9 mouse cellular contexts compared by ENCODE assay signal in genomic region chr4:83794315-83794922, GRCm38 (mm10).
DNase-seq lines count a peak whose midpoint lies in the region; ATAC-seq lines count a peak whose summit lies in the region.
"Had no signal": no experiment of that assay in that cellular context is flagged by ENCODE, and none has a peak within 500 bp of the region (broad histone marks: within the 10 kb centered on the region; RNA-seq: fewer than 3 reads in every experiment).

No protein-coding gene starts in this region.

- no peaks in the 10 kb centered on the region for H3K36me3 ChIP-seq in forebrain, embryonic 12.5 days (replicated peaks)
- no peaks in the 10 kb centered on the region for H3K36me3 ChIP-seq in hindbrain, embryonic 16.5 days (ENCODE audit: control insufficient read depth, insufficient read depth, low read length)
- no peaks in the 10 kb centered on the region for H3K36me3 ChIP-seq in midbrain, embryonic 11.5 days (ENCODE audit: control insufficient read depth, insufficient read depth, low read length)
- no peaks in the 10 kb centered on the region for H3K36me3 ChIP-seq in splenic B cell, adult 2 months (ENCODE audit: control insufficient read depth, insufficient read depth, low read length, poor library complexity, severe bottlenecking)
- H3K36me3 ChIP-seq: G1E had no signal

- H3K4me1 ChIP-seq in forebrain, embryonic 12.5 days, result peaks cover 16% of the 10 kb centered on the region
- H3K4me1 ChIP-seq in hindbrain, embryonic 16.5 days (ENCODE audit: control insufficient read depth, insufficient read depth, low read depth, low read length), result no peaks in the 10 kb centered on the region
- H3K4me1 ChIP-seq in midbrain, embryonic 11.5 days (ENCODE audit: control insufficient read depth, insufficient read depth, low read length), result peaks cover 6% of the 10 kb centered on the region; the same call in 1 of the 2 replicates

- no peak for DNase-seq in cerebellum, adult 11-12 months
- peak; percentile 22 for DNase-seq in c-Kit-positive CD71-negative TER-119-negative erythroid progenitor cells, embryonic 14.5 days (ENCODE audit: low read depth)
- DNase-seq in left cerebral cortex, adult 11 months (ENCODE audit: low spot score), result peak; percentile 25
- peak; percentile 97 for DNase-seq in midbrain, embryonic 11.5 days (ENCODE audit: low spot score, missing footprints)
- peak; percentile 18 for DNase-seq in splenic B cell, adult 2 months (ENCODE audit: low read depth, low spot score)

- no peaks in the 10 kb centered on the region for H3K27me3 ChIP-seq in forebrain, embryonic 12.5 days
- peaks cover 2% of the 10 kb centered on the region; the same call in 1 of the 2 replicates for H3K27me3 ChIP-seq in hindbrain, embryonic 16.5 days (replicated peaks; ENCODE audit: control insufficient read depth, insufficient read depth, low read length)
- H3K27me3 ChIP-seq in midbrain, embryonic 11.5 days (ENCODE audit: control insufficient read depth, insufficient read depth, low read length), result no peaks in the 10 kb centered on the region
- no peaks in the 10 kb centered on the region for H3K27me3 ChIP-seq in splenic B cell, adult 2 months (ENCODE audit: control insufficient read depth, insufficient read depth, low read length, poor library complexity, severe bottlenecking)

- ATAC-seq in cerebellum, adult (ENCODE audit: insufficient number of reproducible peaks, low FRiP score, low TSS enrichment), result 0 out of 2 replicates have a peak, but pooled peaks have one; percentile 66
- ATAC-seq in forebrain, embryonic 12.5 days (ENCODE audit: low FRiP score), result peak; percentile 76
- peak; percentile 83 for ATAC-seq in hindbrain, embryonic 16.5 days
- ATAC-seq in midbrain, embryonic 11.5 days (ENCODE audit: low FRiP score), result peak; percentile 75

- 13% methylated on average over 9 of the region's 9 CpGs for WGBS in forebrain, embryonic 12.5 days
- WGBS in hindbrain, embryonic 16.5 days, result 19% methylated on average over 9 of the region's 9 CpGs
- WGBS in midbrain, embryonic 11.5 days, result 17% methylated on average over 9 of the region's 9 CpGs

- peak overlapping the region; percentile 36 for H3K4me2 ChIP-seq in forebrain, embryonic 12.5 days
- peak overlapping the region; percentile 45 for H3K4me2 ChIP-seq in hindbrain, embryonic 16.5 days (ENCODE audit: low read length)
- H3K4me2 ChIP-seq in midbrain, embryonic 11.5 days, result peak overlapping the region; percentile 27

- no peak overlapping the region for H3K27ac ChIP-seq in forebrain, embryonic 12.5 days
- H3K27ac ChIP-seq in hindbrain, embryonic 16.5 days (ENCODE audit: low read depth, low read length), result no peak overlapping the region
- H3K27ac ChIP-seq in midbrain, embryonic 11.5 days (ENCODE audit: low read depth, low read length), result no peak overlapping the region

- no peaks in the 10 kb centered on the region for H3K9me3 ChIP-seq in forebrain, embryonic 12.5 days
- no peaks in the 10 kb centered on the region for H3K9me3 ChIP-seq in hindbrain, embryonic 16.5 days (ENCODE audit: control insufficient read depth, low read length)
- no peaks in the 10 kb centered on the region for H3K9me3 ChIP-seq in midbrain, embryonic 11.5 days (ENCODE audit: control insufficient read depth, low read length)

- no peak overlapping the region for H3K9ac ChIP-seq in forebrain, embryonic 12.5 days
- no peak overlapping the region for H3K9ac ChIP-seq in hindbrain, embryonic 16.5 days (ENCODE audit: low read depth, low read length)
- H3K9ac ChIP-seq in midbrain, embryonic 11.5 days (ENCODE audit: low read length), result no peak overlapping the region

- H3K4me3 ChIP-seq in forebrain, embryonic 12.5 days (replicated peaks), result 0 out of 2 replicates have a peak overlapping the region, but pooled peaks have one; percentile 13
- peak overlapping the region; percentile 12; the same call in 1 of the 2 replicates for H3K4me3 ChIP-seq in hindbrain, embryonic 16.5 days (ENCODE audit: low read length)
- no peak overlapping the region for H3K4me3 ChIP-seq in midbrain, embryonic 11.5 days (ENCODE audit: low read depth, low read length)
